Mouse (Mus musculus): ENCODE results near the gene Rarg.
"Not testable (repeated sequence)": the region's sequence is repeated elsewhere in the genome, so short reads cannot be mapped to it uniquely, and the experiment has no call there.

The Rarg gene

GRCm38 (mm10) chr15:102235371-102236027 is 21.8 kb downstream of the Rarg start:
- peak; percentile 32 for DNase-seq

- peak; percentile 49 for DNase-seq
These were observed 23.4 kb downstream of the Rarg start for GRCm38 (mm10) chr15:102233896-102234295.

- DNase-seq, result no peak
These were observed 24.6 kb downstream of the Rarg start for GRCm38 (mm10) chr15:102232764-102233163.

GRCm38 (mm10) chr15:102231748-102232147 is 25.6 kb downstream of the Rarg start, which contains the start of gene Itgb7:
Gene Itgb7, minus strand, starts transcription at chr15:102231944.
- peak; percentile 81 for DNase-seq

GRCm38 (mm10) chr15:102230408-102231321 is 26.7 kb downstream of the Rarg start:
- DNase-seq, result no peak

GRCm38 (mm10) chr15:102225619-102226018 is 31.7 kb downstream of the Rarg start:
- not testable (repeated sequence) for DNase-seq

- peak; percentile 80 for DNase-seq
These were observed 32.2 kb downstream of the Rarg start for GRCm38 (mm10) chr15:102224992-102225617.

- peak; percentile 92 for DNase-seq
These were observed 32.9 kb downstream of the Rarg start for GRCm38 (mm10) chr15:102224186-102224991.

- DNase-seq, result no peak
These were observed 34.9 kb downstream of the Rarg start for GRCm38 (mm10) chr15:102222386-102222785.

- no peak for DNase-seq
These were observed 40.0 kb downstream of the Rarg start for GRCm38 (mm10) chr15:102217325-102217724.

GRCm38 (mm10) chr15:102216459-102217228 is 40.7 kb downstream of the Rarg start:
- no peak for DNase-seq

GRCm38 (mm10) chr15:102215624-102216023 is 41.7 kb downstream of the Rarg start:
- no peak for DNase-seq

- DNase-seq, result no peak
These were observed 43.2 kb downstream of the Rarg start for GRCm38 (mm10) chr15:102214132-102214531.

- DNase-seq, result no peak
These were observed 45.4 kb downstream of the Rarg start for GRCm38 (mm10) chr15:102211895-102212294.

- no peak for DNase-seq
These were observed 46.5 kb downstream of the Rarg start for GRCm38 (mm10) chr15:102210816-102211215.

GRCm38 (mm10) chr15:102209114-102209513 is 48.2 kb downstream of the Rarg start:
- DNase-seq, result no peak

- DNase-seq, result no peak
These were observed 49.2 kb downstream of the Rarg start for GRCm38 (mm10) chr15:102208092-102208561.

- DNase-seq, result no peak
These were observed 50.0 kb downstream of the Rarg start for GRCm38 (mm10) chr15:102207351-102207750.

GRCm38 (mm10) chr15:102205779-102206178 is 51.5 kb downstream of the Rarg start:
- DNase-seq, result peak; percentile 26

GRCm38 (mm10) chr15:102204674-102205505 is 52.4 kb downstream of the Rarg start, which contains the start of gene Csad:
Gene Csad, minus strand, starts transcription at chr15:102204724.
- no peak for DNase-seq

Data from thymus, postnatal 25 days (tissue).